Mouse (Mus musculus): ENCODE measurements around the gene Cep70. TPM values are rescaled to one million over a fixed set of nuclear protein-coding genes. Genes with fewer than 3 reads are reported as not detected.

Gene Cep70
- polyA plus RNA-seq (2015; fragmentation: Nextera tagmentation; extraction: Ambion mirVana), result 25.5 and 32.2 TPM in 2 replicates

GRCm38 (mm10) chr9:99243190-99243894, at the start of gene Cep70:
Cep70 (plus strand) TSS chr9:99243367.
- Histone ChIP-seq H3K4me1 (ENCODE audit: insufficient read depth, low read length) (peaks cover 7% of the 10 kb centered on the region), H3K9ac (replicated peaks; ENCODE audit: low read length) (peak within 1 kb of the TSS; percentile 81), H3K27ac (ENCODE audit: low read length) (peak within 1 kb of the TSS; percentile 78), H3K4me2 (replicated peaks; ENCODE audit: low read depth, low read length) (peak within 1 kb of the TSS; percentile 66), H3K27me3 (ENCODE audit: insufficient read depth, low read length) (no peaks in the 10 kb centered on the region), H3K9me3 (ENCODE audit: low read length) (no peaks in the 10 kb centered on the region), H3K4me3 (ENCODE audit: low read length) (peak within 1 kb of the TSS; percentile 88), H3K36me3 (ENCODE audit: insufficient read depth, low read length) (no peaks in the 10 kb centered on the region)
- ATAC-seq (ENCODE audit: low FRiP score, low TSS enrichment), result peak; percentile 97
- whole genome bisulfite sequencing, result under 1% methylated on average over 66 of the region's 66 CpGs

GRCm38 (mm10) chr9:99212643-99213042, 30.5 kb upstream of the Cep70 start:
- H3K4me2 ChIP-seq (replicated peaks; ENCODE audit: low read depth, low read length), result no peak overlapping the region
- no peaks in the 10 kb centered on the region for H3K27me3 ChIP-seq (ENCODE audit: insufficient read depth, low read length)
- H3K9me3 ChIP-seq (ENCODE audit: low read length), result no peaks in the 10 kb centered on the region
- ATAC-seq (ENCODE audit: low FRiP score, low TSS enrichment), result no peak
- H3K4me1 ChIP-seq (ENCODE audit: insufficient read depth, low read length), result no peaks in the 10 kb centered on the region
- WGBS, result 68% methylated on average over 2 of the region's 2 CpGs
- H3K9ac ChIP-seq (replicated peaks; ENCODE audit: low read length), result no peak overlapping the region
- H3K36me3 ChIP-seq (ENCODE audit: insufficient read depth, low read length), result no peaks in the 10 kb centered on the region
- H3K4me3 ChIP-seq (ENCODE audit: low read length), result no peak overlapping the region
- no peak overlapping the region for H3K27ac ChIP-seq (ENCODE audit: low read length)

GRCm38 (mm10) chr9:99216182-99216581, 27.0 kb upstream of the Cep70 start:
- Histone ChIP-seq H3K4me3 (ENCODE audit: low read length) (no peak overlapping the region), H3K4me2 (replicated peaks; ENCODE audit: low read depth, low read length) (no peak overlapping the region), H3K9me3 (ENCODE audit: low read length) (no peaks in the 10 kb centered on the region), H3K27ac (ENCODE audit: low read length) (no peak overlapping the region), H3K9ac (replicated peaks; ENCODE audit: low read length) (no peak overlapping the region), H3K27me3 (ENCODE audit: insufficient read depth, low read length) (no peaks in the 10 kb centered on the region), H3K4me1 (ENCODE audit: insufficient read depth, low read length) (no peaks in the 10 kb centered on the region), H3K36me3 (ENCODE audit: insufficient read depth, low read length) (no peaks in the 10 kb centered on the region)
- WGBS, result 73% methylated on average over 2 of the region's 2 CpGs
- ATAC-seq (ENCODE audit: low FRiP score, low TSS enrichment), result no peak

GRCm38 (mm10) chr9:99217999-99218719, 25.0 kb upstream of the Cep70 start:
- H3K36me3 ChIP-seq (ENCODE audit: insufficient read depth, low read length), result no peaks in the 10 kb centered on the region
- H3K27me3 ChIP-seq (ENCODE audit: insufficient read depth, low read length), result no peaks in the 10 kb centered on the region
- H3K9me3 ChIP-seq (ENCODE audit: low read length), result no peaks in the 10 kb centered on the region
- no peak overlapping the region for H3K27ac ChIP-seq (ENCODE audit: low read length)
- peak; percentile 96 for ATAC-seq (ENCODE audit: low FRiP score, low TSS enrichment)
- H3K9ac ChIP-seq (replicated peaks; ENCODE audit: low read length), result no peak overlapping the region
- 21% methylated on average over 5 of the region's 6 CpGs for WGBS
- H3K4me2 ChIP-seq (replicated peaks; ENCODE audit: low read depth, low read length), result no peak overlapping the region
- no peaks in the 10 kb centered on the region for H3K4me1 ChIP-seq (ENCODE audit: insufficient read depth, low read length)
- no peak overlapping the region for H3K4me3 ChIP-seq (ENCODE audit: low read length)

GRCm38 (mm10) chr9:99221636-99222035, 21.5 kb upstream of the Cep70 start:
- Histone ChIP-seq H3K4me2 (replicated peaks; ENCODE audit: low read depth, low read length) (no peak overlapping the region), H3K36me3 (ENCODE audit: insufficient read depth, low read length) (no peaks in the 10 kb centered on the region), H3K27ac (ENCODE audit: low read length) (no peak overlapping the region), H3K4me1 (ENCODE audit: insufficient read depth, low read length) (no peaks in the 10 kb centered on the region), H3K4me3 (ENCODE audit: low read length) (no peak overlapping the region), H3K9ac (replicated peaks; ENCODE audit: low read length) (no peak overlapping the region), H3K27me3 (ENCODE audit: insufficient read depth, low read length) (no peaks in the 10 kb centered on the region), H3K9me3 (ENCODE audit: low read length) (no peaks in the 10 kb centered on the region)
- ATAC-seq (ENCODE audit: low FRiP score, low TSS enrichment), result no peak
- WGBS, result 88% methylated on average over 4 of the region's 4 CpGs

GRCm38 (mm10) chr9:99224583-99224982, 18.6 kb upstream of the Cep70 start:
- no peak overlapping the region for H3K9ac ChIP-seq (replicated peaks; ENCODE audit: low read length)
- 76% methylated on average over 3 of the region's 3 CpGs for WGBS
- H3K4me3 ChIP-seq (ENCODE audit: low read length), result no peak overlapping the region
- H3K4me2 ChIP-seq (replicated peaks; ENCODE audit: low read depth, low read length), result no peak overlapping the region
- no peaks in the 10 kb centered on the region for H3K27me3 ChIP-seq (ENCODE audit: insufficient read depth, low read length)
- no peak for ATAC-seq (ENCODE audit: low FRiP score, low TSS enrichment)
- H3K27ac ChIP-seq (ENCODE audit: low read length), result no peak overlapping the region
- no peaks in the 10 kb centered on the region for H3K4me1 ChIP-seq (ENCODE audit: insufficient read depth, low read length)
- no peaks in the 10 kb centered on the region for H3K36me3 ChIP-seq (ENCODE audit: insufficient read depth, low read length)
- no peaks in the 10 kb centered on the region for H3K9me3 ChIP-seq (ENCODE audit: low read length)

GRCm38 (mm10) chr9:99229450-99229849, 13.7 kb upstream of the Cep70 start:
- no peak overlapping the region for H3K9ac ChIP-seq (replicated peaks; ENCODE audit: low read length)
- no peak overlapping the region for H3K27ac ChIP-seq (ENCODE audit: low read length)
- no peaks in the 10 kb centered on the region for H3K4me1 ChIP-seq (ENCODE audit: insufficient read depth, low read length)
- WGBS, result 86% methylated on average over 14 of the region's 14 CpGs
- H3K9me3 ChIP-seq (ENCODE audit: low read length), result no peaks in the 10 kb centered on the region
- H3K27me3 ChIP-seq (ENCODE audit: insufficient read depth, low read length), result no peaks in the 10 kb centered on the region
- no peak overlapping the region for H3K4me3 ChIP-seq (ENCODE audit: low read length)
- no peak overlapping the region for H3K4me2 ChIP-seq (replicated peaks; ENCODE audit: low read depth, low read length)
- no peak for ATAC-seq (ENCODE audit: low FRiP score, low TSS enrichment)
- H3K36me3 ChIP-seq (ENCODE audit: insufficient read depth, low read length), result no peaks in the 10 kb centered on the region

GRCm38 (mm10) chr9:99237139-99237538, 6.0 kb upstream of the Cep70 start, which contains the start of gene Faiml:
Faiml (minus strand) TSS chr9:99237239.
- no peaks in the 10 kb centered on the region for H3K27me3 ChIP-seq (ENCODE audit: insufficient read depth, low read length)
- no peak within 1 kb of the TSS for H3K4me3 ChIP-seq (ENCODE audit: low read length)
- ATAC-seq (ENCODE audit: low FRiP score, low TSS enrichment), result no peak
- H3K4me2 ChIP-seq (replicated peaks; ENCODE audit: low read depth, low read length), result no peak within 1 kb of the TSS
- H3K9me3 ChIP-seq (ENCODE audit: low read length), result no peaks in the 10 kb centered on the region
- no peaks in the 10 kb centered on the region for H3K36me3 ChIP-seq (ENCODE audit: insufficient read depth, low read length)
- 92% methylated on average over 14 of the region's 14 CpGs for WGBS
- no peak within 1 kb of the TSS for H3K9ac ChIP-seq (replicated peaks; ENCODE audit: low read length)
- H3K4me1 ChIP-seq (ENCODE audit: insufficient read depth, low read length), result no peaks in the 10 kb centered on the region
- no peak within 1 kb of the TSS for H3K27ac ChIP-seq (ENCODE audit: low read length)

GRCm38 (mm10) chr9:99238276-99238675, 4.9 kb upstream of the Cep70 start:
- Histone ChIP-seq H3K9me3 (ENCODE audit: low read length) (no peaks in the 10 kb centered on the region), H3K36me3 (ENCODE audit: insufficient read depth, low read length) (no peaks in the 10 kb centered on the region), H3K4me1 (ENCODE audit: insufficient read depth, low read length) (peaks cover 7% of the 10 kb centered on the region), H3K4me2 (replicated peaks; ENCODE audit: low read depth, low read length) (no peak overlapping the region), H3K27ac (ENCODE audit: low read length) (no peak overlapping the region), H3K4me3 (ENCODE audit: low read length) (no peak overlapping the region), H3K27me3 (ENCODE audit: insufficient read depth, low read length) (no peaks in the 10 kb centered on the region), H3K9ac (replicated peaks; ENCODE audit: low read length) (no peak overlapping the region)
- ATAC-seq (ENCODE audit: low FRiP score, low TSS enrichment), result no peak
- WGBS, result 83% methylated on average over 10 of the region's 10 CpGs

- H3K36me3 ChIP-seq (ENCODE audit: insufficient read depth, low read length), result no peaks in the 10 kb centered on the region
- peaks cover 7% of the 10 kb centered on the region for H3K4me1 ChIP-seq (ENCODE audit: insufficient read depth, low read length)
- no peak overlapping the region for H3K4me2 ChIP-seq (replicated peaks; ENCODE audit: low read depth, low read length)
- WGBS, result 85% methylated on average over 1 of the region's 1 CpGs
- H3K27ac ChIP-seq (ENCODE audit: low read length), result no peak overlapping the region
- H3K27me3 ChIP-seq (ENCODE audit: insufficient read depth, low read length), result no peaks in the 10 kb centered on the region
- no peak overlapping the region for H3K9ac ChIP-seq (replicated peaks; ENCODE audit: low read length)
- ATAC-seq (ENCODE audit: low FRiP score, low TSS enrichment), result no peak
- no peaks in the 10 kb centered on the region for H3K9me3 ChIP-seq (ENCODE audit: low read length)
- H3K4me3 ChIP-seq (ENCODE audit: low read length), result no peak overlapping the region
Observed at GRCm38 (mm10) chr9:99239256-99239655, 3.9 kb upstream of the Cep70 start.

Measured in kidney, embryonic 16.5 days (tissue).